Mouse (Mus musculus) erythroblast, embryonic 14.5 days (primary cell): ENCODE results near the gene Mrpl51.

ENCODE experiments used
- GATA1 ChIP-seq: IDR thresholded peaks from 2 replicates; pipeline ENCODE4 v1.6.1; 2012; ENCODE audit warnings: low read length, inconsistent platforms, mixed read lengths
- TAL1 ChIP-seq: IDR thresholded peaks from 3 replicates; pipeline ENCODE4 v1.6.1; 2012; ENCODE audit warnings: low read length, inconsistent platforms, mixed read lengths

DNA sequence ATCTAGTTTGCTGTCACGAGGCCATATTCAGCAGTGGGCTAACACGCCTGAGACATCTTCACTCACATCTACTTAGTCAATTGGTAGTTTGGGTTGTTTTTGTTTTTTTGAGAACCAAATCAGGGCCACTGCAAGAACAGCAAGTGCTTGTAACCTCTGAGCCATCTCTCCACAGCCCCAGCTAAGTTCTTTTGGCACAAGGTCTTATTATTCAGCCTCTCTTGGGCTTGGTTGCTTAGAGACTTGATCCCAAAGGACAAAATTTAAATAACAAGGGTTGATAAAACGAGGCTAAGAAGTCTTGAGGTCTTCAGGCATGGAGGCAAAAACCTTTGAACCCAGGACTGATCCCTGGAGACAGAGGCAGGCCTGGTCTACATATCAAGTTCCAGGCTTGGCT lies 4.7 kb downstream of the Mrpl51 start:
- TF ChIP-seq GATA1 = no peak
- TF ChIP-seq TAL1 = no peak
